Mouse (Mus musculus): ENCODE measurements around the gene Sppl2b. TPM values are rescaled to one million over a fixed set of nuclear protein-coding genes. Genes with fewer than 3 reads are reported as not detected.
"Not testable (repeated sequence)": the region's sequence is repeated elsewhere in the genome, so short reads cannot be mapped to it uniquely, and the experiment has no call there.

Sppl2b gene
- polyA plus RNA-seq, 1 experiment, result 123 TPM

- Histone ChIP-seq H3K4me1 (ENCODE audit: control insufficient read depth, insufficient read depth, low read length) (peaks cover 16% of the 10 kb centered on the region), H3K27ac (ENCODE audit: insufficient read depth, low read length) (no peak overlapping the region), H3K27me3 (ENCODE audit: control insufficient read depth, insufficient read depth, low read length) (no peaks in the 10 kb centered on the region), H3K4me3 (replicated peaks; ENCODE audit: insufficient read depth, low read depth, low read length) (no peak overlapping the region)
- no peak for DNase-seq
- TF ChIP-seq POLR2A (IDR thresholded peaks at IDR 0.05; ENCODE audit: borderline replicate concordance, insufficient read depth, low read length), result no peak
- 25% methylated on average over 18 of the region's 18 CpGs for WGBS
These were observed 46.0 kb upstream of the Sppl2b start for GRCm38 (mm10) chr10:80808985-80809632.

- Histone ChIP-seq H3K27ac (ENCODE audit: insufficient read depth, low read length) (no peak overlapping the region), H3K4me3 (replicated peaks; ENCODE audit: insufficient read depth, low read depth, low read length) (no peak overlapping the region)
- 13% methylated on average over 18 of the region's 20 CpGs for WGBS
These were observed 45.0 kb upstream of the Sppl2b start for GRCm38 (mm10) chr10:80810084-80810483.

DNA sequence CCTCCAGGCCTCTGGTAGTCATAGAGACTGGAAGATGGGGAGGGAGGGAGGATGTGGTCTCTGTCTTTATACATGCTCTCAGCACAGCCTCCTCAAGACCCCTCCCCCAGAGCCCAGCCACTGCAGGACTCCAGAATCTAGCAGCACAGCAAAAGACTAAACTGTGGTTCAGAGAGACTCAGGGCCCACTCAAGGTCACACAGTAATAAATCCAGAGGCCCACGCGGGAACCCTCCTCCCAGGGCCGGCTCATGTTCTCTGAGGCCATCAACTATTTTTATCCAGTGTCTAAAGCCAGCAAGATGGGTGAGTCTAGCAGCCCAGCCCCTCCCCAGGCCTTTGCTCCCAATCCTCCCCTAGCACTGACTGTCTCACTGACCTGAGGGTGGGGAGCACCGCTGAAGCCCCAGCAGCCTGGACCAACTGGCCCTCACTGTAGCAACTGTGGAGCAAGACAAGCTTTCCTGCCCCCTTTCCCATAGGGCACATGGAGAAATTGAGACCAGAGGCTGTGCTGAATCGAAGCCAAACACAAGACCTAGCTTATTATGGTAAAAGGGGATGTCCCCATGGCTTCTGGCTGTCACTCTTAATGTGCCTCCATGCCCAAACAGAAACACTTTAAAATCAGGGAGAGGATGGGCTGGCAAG, 42.6 kb upstream of the Sppl2b start:
- DNase-seq, result no peak
- WGBS, result 67% methylated on average over 5 of the region's 5 CpGs
- TF ChIP-seq POLR2A (IDR thresholded peaks at IDR 0.05; ENCODE audit: borderline replicate concordance, insufficient read depth, low read length), result no peak
- no peak for TF ChIP-seq CTCF (IDR thresholded peaks at IDR 0.05; ENCODE audit: borderline replicate concordance, insufficient read depth, low read depth, low read length)
- Histone ChIP-seq H3K4me3 (replicated peaks; ENCODE audit: insufficient read depth, low read depth, low read length) (no peak overlapping the region), H3K27ac (ENCODE audit: insufficient read depth, low read length) (no peak overlapping the region), H3K27me3 (ENCODE audit: control insufficient read depth, insufficient read depth, low read length) (no peaks in the 10 kb centered on the region), H3K4me1 (ENCODE audit: control insufficient read depth, insufficient read depth, low read length) (peaks cover 7% of the 10 kb centered on the region; the same call in 1 of the 2 replicates)

More at GRCm38 (mm10) chr10:80810084-80810483, 45.0 kb upstream of the Sppl2b start:
- no peaks in the 10 kb centered on the region for H3K27me3 ChIP-seq (ENCODE audit: control insufficient read depth, insufficient read depth, low read length)
- DNase-seq, result no peak
- H3K4me1 ChIP-seq (ENCODE audit: control insufficient read depth, insufficient read depth, low read length), result peaks cover 16% of the 10 kb centered on the region
- TF ChIP-seq CTCF (IDR thresholded peaks at IDR 0.05; ENCODE audit: borderline replicate concordance, insufficient read depth, low read depth, low read length) (no peak), POLR2A (IDR thresholded peaks at IDR 0.05; ENCODE audit: borderline replicate concordance, insufficient read depth, low read length) (no peak)

DNA sequence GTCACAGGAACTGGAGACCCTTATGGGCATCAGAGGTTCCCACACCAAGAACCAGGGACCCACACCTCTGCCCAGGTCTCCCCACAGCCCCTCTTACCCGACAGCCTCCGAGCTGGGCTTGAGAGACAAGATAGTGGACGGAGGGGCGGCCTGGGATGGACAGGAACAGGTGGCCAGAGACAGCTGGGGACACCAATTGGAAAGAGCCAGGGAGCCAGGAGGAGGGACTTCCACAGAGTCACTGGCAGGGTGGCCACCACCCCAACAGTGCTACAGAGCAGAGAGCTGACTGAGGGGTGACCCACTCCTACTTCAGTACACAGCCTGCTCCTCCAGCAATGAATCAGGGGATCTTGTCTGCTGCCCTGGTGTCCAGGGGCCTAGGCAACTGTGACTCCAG, 41.7 kb upstream of the Sppl2b start, which contains the start of gene Jsrp1:
TSS of gene Jsrp1 (minus strand) at position 133 of the 400 bp plus-strand sequence.
- 45% methylated on average over 4 of the region's 4 CpGs for WGBS
- Histone ChIP-seq H3K4me1 (ENCODE audit: control insufficient read depth, insufficient read depth, low read length) (peaks cover 2% of the 10 kb centered on the region; the same call in 1 of the 2 replicates), H3K27me3 (ENCODE audit: control insufficient read depth, insufficient read depth, low read length) (no peaks in the 10 kb centered on the region), H3K4me3 (replicated peaks; ENCODE audit: insufficient read depth, low read depth, low read length) (no peak within 1 kb of the TSS), H3K27ac (ENCODE audit: insufficient read depth, low read length) (no peak within 1 kb of the TSS)
- no peak for DNase-seq
- no peak for TF ChIP-seq CTCF (IDR thresholded peaks at IDR 0.05; ENCODE audit: borderline replicate concordance, insufficient read depth, low read depth, low read length)
- no peak for TF ChIP-seq POLR2A (IDR thresholded peaks at IDR 0.05; ENCODE audit: borderline replicate concordance, insufficient read depth, low read length)

GRCm38 (mm10) chr10:80814800-80815199, 40.3 kb upstream of the Sppl2b start:
- no peak overlapping the region for H3K27ac ChIP-seq (ENCODE audit: insufficient read depth, low read length)
- H3K4me1 ChIP-seq (ENCODE audit: control insufficient read depth, insufficient read depth, low read length), result no peaks in the 10 kb centered on the region
- no peak for DNase-seq
- TF ChIP-seq CTCF (IDR thresholded peaks at IDR 0.05; ENCODE audit: borderline replicate concordance, insufficient read depth, low read depth, low read length) (no peak), POLR2A (IDR thresholded peaks at IDR 0.05; ENCODE audit: borderline replicate concordance, insufficient read depth, low read length) (no peak)
- H3K27me3 ChIP-seq (ENCODE audit: control insufficient read depth, insufficient read depth, low read length), result no peaks in the 10 kb centered on the region
- H3K4me3 ChIP-seq (replicated peaks; ENCODE audit: insufficient read depth, low read depth, low read length), result no peak overlapping the region
- 34% methylated on average over 7 of the region's 7 CpGs for WGBS

GRCm38 (mm10) chr10:80816303-80816702, 38.8 kb upstream of the Sppl2b start:
- H3K27ac ChIP-seq (ENCODE audit: insufficient read depth, low read length); DNase-seq; H3K4me1 ChIP-seq (ENCODE audit: control insufficient read depth, insufficient read depth, low read length); H3K27me3 ChIP-seq (ENCODE audit: control insufficient read depth, insufficient read depth, low read length); H3K4me3 ChIP-seq (replicated peaks; ENCODE audit: insufficient read depth, low read depth, low read length): not testable (repeated sequence)
- WGBS, result 91% methylated on average over 3 of the region's 3 CpGs

DNA sequence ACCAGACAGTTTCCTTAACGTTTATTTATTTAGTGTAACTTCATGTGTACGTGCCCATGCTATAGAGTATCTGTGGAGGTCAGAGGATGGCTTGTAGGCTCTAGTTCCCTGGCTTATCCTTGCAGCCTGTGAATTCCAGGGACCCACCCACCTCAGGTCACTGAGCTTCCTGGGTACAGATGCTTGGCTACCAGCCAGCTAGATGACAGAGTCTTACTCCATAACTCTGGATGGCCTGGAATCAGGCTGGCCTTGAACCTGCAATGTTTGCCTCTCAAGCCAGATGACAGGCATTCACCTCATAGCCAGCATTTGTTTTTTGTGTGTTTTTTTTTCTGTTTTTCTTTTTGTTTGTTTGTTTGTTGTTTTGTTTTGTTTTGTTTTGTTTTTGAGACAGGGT, 37.9 kb upstream of the Sppl2b start:
- TF ChIP-seq POLR2A (IDR thresholded peaks at IDR 0.05; ENCODE audit: borderline replicate concordance, insufficient read depth, low read length), result no peak
- no peak for TF ChIP-seq CTCF (IDR thresholded peaks at IDR 0.05; ENCODE audit: borderline replicate concordance, insufficient read depth, low read depth, low read length)
- Histone ChIP-seq H3K27ac (ENCODE audit: insufficient read depth, low read length) (no peak overlapping the region), H3K4me1 (ENCODE audit: control insufficient read depth, insufficient read depth, low read length) (no peaks in the 10 kb centered on the region), H3K4me3 (replicated peaks; ENCODE audit: insufficient read depth, low read depth, low read length) (no peak overlapping the region), H3K27me3 (ENCODE audit: control insufficient read depth, insufficient read depth, low read length) (no peaks in the 10 kb centered on the region)
- no peak for DNase-seq
- WGBS, result 84% methylated on average over 2 of the region's 2 CpGs

DNA sequence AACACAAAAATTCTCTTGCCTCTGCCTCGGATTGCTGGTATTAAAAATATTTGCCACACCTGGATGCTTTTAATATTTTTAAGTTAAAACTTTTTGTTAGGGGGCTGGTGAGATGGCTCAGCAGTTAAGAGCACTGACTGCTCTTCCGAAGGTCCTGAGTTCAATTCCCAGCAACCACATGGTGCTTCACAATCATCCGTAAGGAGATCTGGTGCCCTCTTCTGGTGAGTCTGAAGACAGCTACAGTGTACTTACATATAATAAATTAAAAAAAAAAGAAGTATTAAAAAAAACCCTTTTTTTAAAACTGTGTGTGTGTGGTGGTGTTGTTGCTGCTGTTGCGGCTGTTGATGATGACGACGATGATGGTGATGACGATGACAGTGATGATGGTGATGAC, 37.1 kb upstream of the Sppl2b start:
- H3K4me1 ChIP-seq (ENCODE audit: control insufficient read depth, insufficient read depth, low read length); H3K27ac ChIP-seq (ENCODE audit: insufficient read depth, low read length); H3K4me3 ChIP-seq (replicated peaks; ENCODE audit: insufficient read depth, low read depth, low read length); H3K27me3 ChIP-seq (ENCODE audit: control insufficient read depth, insufficient read depth, low read length); DNase-seq: not testable (repeated sequence)
- WGBS, result 84% methylated on average over 7 of the region's 7 CpGs

Data from cerebellum, adult 2 months (tissue).